Mouse (Mus musculus) MEL (cell line): ENCODE results near the gene Pigc. TPM values are rescaled to one million over a fixed set of nuclear protein-coding genes. Genes with fewer than 3 reads are reported as not detected.
A peak's percentile ranks its signal among the peaks of the same experiment; 100 is the strongest.

ENCODE experiments used
- DNase-seq: peaks from one replicate; pipeline ENCODE4 v3.0.0; 2011; ENCODE audit warnings: low read depth, low spot score
- H3K27ac ChIP-seq: 2 replicates; pipeline ENCODE4 v1.5.1; 2012; ENCODE audit warnings: low read depth, mild to moderate bottlenecking, control low read depth, low read length, moderate library complexity; ENCODE audit not compliant: control insufficient read depth
- H3K27me3 ChIP-seq, 2 experiments: fragments of 150-350 bp in 1 of 2; sonication (generic) in 1 of 2; 2 replicates each; pipeline ENCODE4 v1.6.1; 2012; ENCODE audit warnings: low read length in 2 of 2, mild to moderate bottlenecking in 2 of 2, improper control_type of control experiment in 1 of 2, moderate library complexity in 1 of 2; ENCODE audit not compliant: insufficient read depth in 2 of 2, control insufficient read depth in 1 of 2
- H3K36me3 ChIP-seq, 2 experiments: 2 replicates each; pipeline ENCODE4 v1.6.1; 2012 to 2014; ENCODE audit warnings: low read length in 2 of 2, improper control_type of control experiment in 1 of 2, inconsistent platforms in 1 of 2, mild to moderate bottlenecking in 1 of 2; ENCODE audit not compliant: insufficient read depth in 2 of 2, control insufficient read depth in 1 of 2
- H3K4me1 ChIP-seq, 2 experiments: fragments of 150-350 bp in 1 of 2; sonication (generic) in 1 of 2; 2 replicates each; pipeline ENCODE4 v1.6.1; 2012; ENCODE audit warnings: low read length in 2 of 2, improper control_type of control experiment in 1 of 2, mild to moderate bottlenecking in 1 of 2; ENCODE audit not compliant: insufficient read depth in 2 of 2, control insufficient read depth in 1 of 2
- H3K4me3 ChIP-seq, 2 experiments: fragments of 150-350 bp in 1 of 2; sonication (generic) in 1 of 2; 2 replicates each; pipeline ENCODE4 v1.5.1; 2012; ENCODE audit warnings: low read depth in 2 of 2, low read length in 2 of 2, mild to moderate bottlenecking in 2 of 2, moderate library complexity in 2 of 2, control low read depth in 1 of 2, improper control_type of control experiment in 1 of 2; ENCODE audit not compliant: control insufficient read depth in 1 of 2, insufficient read depth in 1 of 2
- H3K79me2 ChIP-seq: 2 replicates; pipeline ENCODE4 v1.6.1; 2012; ENCODE audit warnings: mild to moderate bottlenecking, low read length, moderate library complexity; ENCODE audit not compliant: control insufficient read depth, poor library complexity, insufficient read depth
- H3K9ac ChIP-seq: 2 replicates; pipeline ENCODE4 v1.6.1; 2012; ENCODE audit warnings: low read depth, mild to moderate bottlenecking, control low read depth, low read length, moderate library complexity; ENCODE audit not compliant: control insufficient read depth, poor library complexity, severe bottlenecking
- H3K9me3 ChIP-seq: fragments of 150-350 bp; sonication (generic); replicated peaks from 2 replicates; pipeline ENCODE4 v1.6.1; 2012; ENCODE audit warnings: mild to moderate bottlenecking, low read length, improper control_type of control experiment, moderate library complexity; ENCODE audit not compliant: insufficient read depth
- BHLHE40 ChIP-seq: IDR thresholded peaks from 2 replicates; pipeline ENCODE4 v1.6.1; 2012; ENCODE audit warnings: low read depth, mild to moderate bottlenecking, inconsistent platforms, low read length, improper control_type of control experiment, borderline replicate concordance
- CHD1 ChIP-seq: IDR thresholded peaks from 2 replicates; pipeline ENCODE4 v1.6.1; 2012; ENCODE audit warnings: low read depth, mild to moderate bottlenecking, inconsistent platforms, low read length, improper control_type of control experiment
- E2F4 ChIP-seq: IDR thresholded peaks from 2 replicates; pipeline ENCODE4 v1.6.1; 2011; ENCODE audit warnings: low read depth, low read length, improper control_type of control experiment, borderline replicate concordance
- EP300 ChIP-seq, 2 experiments: IDR thresholded peaks; 2 replicates each; pipeline ENCODE4 v1.6.1; 2011; ENCODE audit warnings: improper control_type of control experiment in 2 of 2, low read length in 2 of 2, low read depth in 1 of 2, mild to moderate bottlenecking in 1 of 2
- ETS1 ChIP-seq: IDR thresholded peaks from 2 replicates; pipeline ENCODE4 v1.6.1; 2012; ENCODE audit warnings: low read depth, mild to moderate bottlenecking, inconsistent platforms, low read length, improper control_type of control experiment, moderate library complexity
- GABPA ChIP-seq: IDR thresholded peaks from 2 replicates; pipeline ENCODE4 v1.6.1; 2012; ENCODE audit warnings: low read depth, mild to moderate bottlenecking, inconsistent platforms, low read length, improper control_type of control experiment, moderate library complexity
- GATA1 ChIP-seq: IDR thresholded peaks from 2 replicates; pipeline ENCODE4 v1.6.1; 2011; ENCODE audit warnings: low read depth, low read length, improper control_type of control experiment
- HCFC1 ChIP-seq: IDR thresholded peaks from 2 replicates; pipeline ENCODE4 v1.6.1; 2012; ENCODE audit warnings: low read depth, mild to moderate bottlenecking, inconsistent platforms, low read length, improper control_type of control experiment, moderate library complexity
- JUND ChIP-seq: IDR thresholded peaks from 2 replicates; pipeline ENCODE4 v1.6.1; 2011; ENCODE audit warnings: low read depth, mild to moderate bottlenecking, improper control_type of control experiment, low read length
- MAFK ChIP-seq: IDR thresholded peaks from 2 replicates; pipeline ENCODE4 v1.6.1; 2011; ENCODE audit warnings: low read depth, mild to moderate bottlenecking, low read length, improper control_type of control experiment, borderline replicate concordance
- MAX ChIP-seq: IDR thresholded peaks from 2 replicates; pipeline ENCODE4 v1.6.1; 2011; ENCODE audit warnings: low read length, improper control_type of control experiment
- MAZ ChIP-seq: IDR thresholded peaks from 2 replicates; pipeline ENCODE4 v1.6.1; 2012; ENCODE audit warnings: low read depth, mild to moderate bottlenecking, inconsistent platforms, low read length, improper control_type of control experiment
- MYB ChIP-seq: IDR thresholded peaks from 2 replicates; pipeline ENCODE4 v1.6.1; 2011; ENCODE audit warnings: mild to moderate bottlenecking, low read depth, low read length, improper control_type of control experiment
- NELFE ChIP-seq: IDR thresholded peaks from 2 replicates; pipeline ENCODE4 v1.6.1; 2011; ENCODE audit warnings: low read depth, low read length, improper control_type of control experiment
- NRF1 ChIP-seq: IDR thresholded peaks from 2 replicates; pipeline ENCODE4 v1.6.1; 2014; ENCODE audit warnings: low read depth, mild to moderate bottlenecking, inconsistent platforms, low read length, improper control_type of control experiment, moderate library complexity; ENCODE audit not compliant: poor library complexity, insufficient read depth, severe bottlenecking
- POLR2A ChIP-seq, 2 experiments: IDR thresholded peaks; 2 replicates each; pipeline ENCODE4 v1.6.1; 2011 to 2012; ENCODE audit warnings: low read length in 2 of 2, mild to moderate bottlenecking in 2 of 2, control low read depth in 1 of 2, improper control_type of control experiment in 1 of 2, low read depth in 1 of 2, moderate library complexity in 1 of 2; ENCODE audit not compliant: control insufficient read depth in 1 of 2, insufficient read depth in 1 of 2, poor library complexity in 1 of 2
- POLR2AphosphoS2 ChIP-seq: IDR thresholded peaks from 2 replicates; pipeline ENCODE4 v1.6.1; 2011; ENCODE audit warnings: low read length, improper control_type of control experiment
- POLR2AphosphoS5 ChIP-seq: IDR thresholded peaks from 2 replicates; pipeline ENCODE4 v1.6.1; 2012; ENCODE audit warnings: low read depth, borderline replicate concordance, mild to moderate bottlenecking, inconsistent platforms, low read length, moderate library complexity, mixed read lengths
- RAD21 ChIP-seq: IDR thresholded peaks from 2 replicates; pipeline ENCODE4 v1.6.1; 2011; ENCODE audit warnings: mild to moderate bottlenecking, low read depth, low read length, improper control_type of control experiment
- RCOR1 ChIP-seq: IDR thresholded peaks from 2 replicates; pipeline ENCODE4 v1.6.1; 2012; ENCODE audit warnings: low read depth, mild to moderate bottlenecking, inconsistent platforms, low read length, improper control_type of control experiment
- SIN3A ChIP-seq: IDR thresholded peaks from 2 replicates; pipeline ENCODE4 v1.6.1; 2012; ENCODE audit warnings: low read length, improper control_type of control experiment, inconsistent platforms
- SMC3 ChIP-seq: IDR thresholded peaks from 2 replicates; pipeline ENCODE4 v1.6.1; 2011; ENCODE audit warnings: low read depth, low read length, improper control_type of control experiment
- TAL1 ChIP-seq: IDR thresholded peaks from 2 replicates; pipeline ENCODE4 v1.6.1; 2012; ENCODE audit warnings: mild to moderate bottlenecking, inconsistent platforms, low read length, moderate library complexity, mixed read lengths
- TBP ChIP-seq: IDR thresholded peaks from 2 replicates; pipeline ENCODE4 v1.8.0; 2011; ENCODE audit warnings: low read depth, low read length, improper control_type of control experiment
- UBTF ChIP-seq: IDR thresholded peaks from 2 replicates; pipeline ENCODE4 v1.6.1; 2012; ENCODE audit warnings: low read depth, mild to moderate bottlenecking, inconsistent platforms, low read length, improper control_type of control experiment, moderate library complexity, borderline replicate concordance; ENCODE audit not compliant: insufficient read depth
- USF1 ChIP-seq: IDR thresholded peaks from 2 replicates; pipeline ENCODE4 v1.6.1; 2014; ENCODE audit warnings: low read depth, mild to moderate bottlenecking, inconsistent platforms, low read length, improper control_type of control experiment, moderate library complexity
- ZC3H11A ChIP-seq: IDR thresholded peaks from 2 replicates; pipeline ENCODE4 v1.6.1; 2012; ENCODE audit warnings: low read depth, mild to moderate bottlenecking, inconsistent platforms, low read length, improper control_type of control experiment
- ZMIZ1 ChIP-seq: IDR thresholded peaks from 2 replicates; pipeline ENCODE4 v1.6.1; 2012; ENCODE audit warnings: low read depth, mild to moderate bottlenecking, inconsistent platforms, low read length, improper control_type of control experiment, moderate library complexity
- ZNF384 ChIP-seq: IDR thresholded peaks from 2 replicates; pipeline ENCODE4 v1.6.1; 2012; ENCODE audit warnings: low read depth, mild to moderate bottlenecking, inconsistent platforms, low read length, improper control_type of control experiment
- polyA plus RNA-seq, 2 experiments: library from polyadenylated mRNA; stranded (reverse) in 1 of 2; unstranded in 1 of 2; fragments of >175 nt in 1 of 2; fragments of >200 nt in 1 of 2; gene quantifications; 2 replicates each; pipeline versions ENCODE4 v1.2.1 to v1.2.4; 2012; ENCODE audit warnings: low replicate concordance in 2 of 2, low read depth in 1 of 2; ENCODE audit not compliant: insufficient read length in 2 of 2, insufficient read depth in 1 of 2, missing spikeins in 1 of 2
- total RNA-seq: library from RNA; depleted of rRNA; stranded (reverse); fragments of 300-350 nt; gene quantifications from 2 replicates; pipeline ENCODE4 v1.2.3, GENCODE M21; 2012

The Pigc gene
- total and polyA plus RNA-seq, 3 experiments: 4.2 to 9.8 TPM; not detected in 1

- DNase-seq: no peak
- no peak overlapping the region for H3K4me3 ChIP-seq
- no peak overlapping the region for H3K9ac ChIP-seq
- H3K27me3 ChIP-seq: no peaks in the 10 kb centered on the region
- no peak overlapping the region for H3K27ac ChIP-seq
- TF ChIP-seq USF1 (no peak), MAFK (no peak), RAD21 (no peak), ZMIZ1 (no peak), GABPA (no peak)
- TF ChIP-seq, all 39 proteins: peak for 0
- Histone ChIP-seq H3K4me1 (peaks cover 0 to 3% of the 10 kb centered on the region in 2 experiments; a peak in 1 of 4 replicates), H3K9me3 (no peaks in the 10 kb centered on the region), H3K79me2 (peaks cover 2% of the 10 kb centered on the region; the same call in 1 of the 2 replicates), H3K36me3 (peaks cover 0 to 15% of the 10 kb centered on the region in 2 experiments; a peak in 2 of 4 replicates)
These were observed 3.2 kb downstream of the Pigc start for GRCm38 (mm10) chr1:161972233-161972632.

- no peaks in the 10 kb centered on the region for H3K79me2 ChIP-seq
- H3K36me3 ChIP-seq: 0 out of 4 replicates have a peak, but pooled peaks cover 0 to 4% of the 10 kb centered on the region in 2 experiments
- peaks cover 2 to 4% of the 10 kb centered on the region in 2 experiments; a peak in 3 of 4 replicates for H3K27me3 ChIP-seq
- DNase-seq: peak; percentile 91
- H3K27ac ChIP-seq: no peak overlapping the region
- H3K9ac ChIP-seq: no peak overlapping the region
- no peak overlapping the region for H3K4me3 ChIP-seq
- H3K4me1 ChIP-seq: no peaks in the 10 kb centered on the region
- H3K9me3 ChIP-seq: no peaks in the 10 kb centered on the region
- TF ChIP-seq MYB (no peak), GABPA (no peak), CHD1 (no peak), UBTF (no peak), EP300 (IDR thresholded peaks at IDR 0.05; ENCODE audit: low read depth in 1 of 2, low read length in 2 of 2) (no peak), TBP (no peak), SIN3A (peak; percentile 66; the same call in 1 of the 2 replicates), ZMIZ1 (no peak), USF1 (no peak), JUND (no peak; the same call in 1 of the 2 replicates), BHLHE40 (no peak), NRF1 (no peak), E2F4 (no peak), RCOR1 (no peak), POLR2AphosphoS5 (no peak), ZNF384 (0 out of 2 replicates have a peak, but pooled peaks have one; percentile 22), MAZ (no peak), MAFK (no peak), ETS1 (no peak), TAL1 (no peak), HCFC1 (no peak), ZC3H11A (peak; percentile 97), POLR2AphosphoS2 (no peak), GATA1 (no peak), MAX (no peak), RAD21 (peak; percentile 96), SMC3 (peak; percentile 93), POLR2A (IDR thresholded peaks at IDR 0.05; ENCODE audit: control insufficient read depth in 1 of 2, insufficient read depth in 1 of 2, low read depth in 1 of 2, low read length in 2 of 2, poor library complexity in 1 of 2) (no peak), NELFE (no peak)
These were observed 7.5 kb downstream of the Pigc start for GRCm38 (mm10) chr1:161976255-161977182.
